Mouse (Mus musculus) cortical plate, adult 2 months (tissue): Measurements from ENCODE around the gene Lilr4b.

Experiments
- CTCF ChIP-seq: fragments of 200-500 bp; IDR thresholded peaks from 2 replicates; pipeline ENCODE4 v1.5.1; 2011; ENCODE audit warnings: mild to moderate bottlenecking, control low read depth, low read length; ENCODE audit not compliant: insufficient read depth; ENCODE audit errors: extremely low read depth
- POLR2A ChIP-seq: fragments of 200-500 bp; IDR thresholded peaks from 2 replicates; pipeline ENCODE4 v1.6.1; 2011; ENCODE audit warnings: mild to moderate bottlenecking, low read length, control low read depth; ENCODE audit not compliant: insufficient read depth; ENCODE audit errors: extremely low read depth

DNA sequence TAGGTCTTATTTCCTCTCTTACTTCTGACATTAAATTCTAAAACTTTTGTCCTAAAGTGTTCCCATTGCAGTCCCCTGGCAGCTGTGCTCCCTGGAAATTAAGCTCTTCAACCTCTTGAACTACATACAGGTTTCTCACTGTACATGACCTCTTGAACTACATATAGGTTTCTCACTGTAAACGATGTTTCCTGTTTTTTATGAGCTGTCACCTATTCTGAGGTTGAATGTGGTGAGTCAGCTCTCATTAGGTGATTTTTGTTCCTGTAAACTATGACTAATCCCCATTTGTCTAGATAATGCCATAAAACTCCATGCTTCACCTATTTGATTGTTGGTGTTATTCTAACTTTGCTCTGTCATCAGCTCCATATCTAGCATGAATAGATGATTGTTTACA lies 26.1 kb upstream of the Lilr4b start:
- TF ChIP-seq POLR2A: no peak
- TF ChIP-seq CTCF: no peak
